Mouse (Mus musculus) limb, embryonic 14.5 days (tissue): ENCODE data around the gene Fam198b. TPM values are rescaled to one million over a fixed set of nuclear protein-coding genes. Genes with fewer than 3 reads are reported as not detected.
A peak's percentile ranks its signal among the peaks of the same experiment; 100 is the strongest.

Experiments used
- ATAC-seq: fragments of 200-750 bp; cut with Nextera tagmentation; 2 replicates; pipeline ENCODE4 v1.8.0; 2017; ENCODE audit warnings: low read depth, moderate number of reproducible peaks, moderate TSS enrichment; ENCODE audit not compliant: low FRiP score
- DNase-seq: peaks from one replicate; pipeline ENCODE4 v3.0.0-alpha.2; 2015; ENCODE audit warnings: low spot score
- H3K27ac ChIP-seq: fragments of 300-500 bp; sonication (generic); replicated peaks from 2 replicates; pipeline ENCODE4 v1.5.1; 2014; ENCODE audit warnings: low read depth, mild to moderate bottlenecking, low read length, moderate library complexity, mixed read lengths
- H3K27me3 ChIP-seq: fragments of 300-500 bp; sonication (generic); 2 replicates; pipeline ENCODE4 v1.6.1; 2014; ENCODE audit warnings: low read length, mixed read lengths; ENCODE audit not compliant: control insufficient read depth, insufficient read depth
- H3K36me3 ChIP-seq: fragments of 300-500 bp; sonication (generic); 2 replicates; pipeline ENCODE4 v1.6.1; 2014; ENCODE audit warnings: mild to moderate bottlenecking, low read length, moderate library complexity, mixed read lengths; ENCODE audit not compliant: control insufficient read depth, insufficient read depth
- H3K4me1 ChIP-seq: fragments of 300-500 bp; sonication (generic); 2 replicates; pipeline ENCODE4 v1.6.1; 2014; ENCODE audit warnings: antibody characterized with exemption, low read length, mixed read lengths; ENCODE audit not compliant: control insufficient read depth, insufficient read depth
- H3K4me2 ChIP-seq: fragments of 300-500 bp; sonication (generic); replicated peaks from 2 replicates; pipeline ENCODE4 v1.6.1; 2014; ENCODE audit warnings: low read depth, mild to moderate bottlenecking, low read length, moderate library complexity; ENCODE audit not compliant: severe bottlenecking
- H3K4me3 ChIP-seq: fragments of 300-500 bp; sonication (generic); replicated peaks from 2 replicates; pipeline ENCODE4 v1.5.1; 2014; ENCODE audit warnings: low read length
- H3K9ac ChIP-seq: fragments of 300-500 bp; sonication (generic); 2 replicates; pipeline ENCODE4 v1.6.1; 2014; ENCODE audit warnings: mild to moderate bottlenecking, low read depth, low read length, moderate library complexity; ENCODE audit not compliant: severe bottlenecking
- H3K9me3 ChIP-seq: fragments of 300-500 bp; sonication (generic); 2 replicates; pipeline ENCODE4 v1.6.1; 2016; ENCODE audit warnings: low read length; ENCODE audit not compliant: control insufficient read depth
- POLR2A ChIP-seq: fragments of 200-500 bp; IDR thresholded peaks from 2 replicates; pipeline ENCODE4 v1.8.0; 2012; ENCODE audit warnings: inconsistent platforms, mild to moderate bottlenecking, moderate library complexity, borderline replicate concordance; ENCODE audit not compliant: insufficient read depth, insufficient read length; ENCODE audit errors: extremely low read depth
- WGBS: fragments of 180-500 bp; shearing (Covaris S2); extraction: QIAGEN DNeasy Blood & Tissue Kit; methylation state at CpG from one replicate; pipeline ENCODE4 v1.1.7; 2014; 5-methylcytosine and 5-hydroxymethylcytosine counted together
- polyA plus RNA-seq, 2 experiments: library from polyadenylated mRNA; depleted of rRNA in 1 of 2; stranded (reverse) in 1 of 2; unstranded in 1 of 2; fragments of >200 nt; fragmentation: Nextera tagmentation in 1 of 2; extraction: Ambion mirVana in 1 of 2; gene quantifications; 2 replicates each; pipeline versions ENCODE4 v1.2.1 to v1.2.3; 2012 to 2014

Fam198b gene
- polyA plus RNA-seq, 2 experiments: 8.1 to 9.5 TPM

- TF ChIP-seq POLR2A: no peak
- no peak for DNase-seq
- no peak overlapping the region for H3K9ac ChIP-seq
- no peak overlapping the region for H3K4me2 ChIP-seq
- H3K27ac ChIP-seq: no peak overlapping the region; the same call in 1 of the 2 replicates
- no peak overlapping the region for H3K4me3 ChIP-seq
- peak; percentile 41; the same call in 1 of the 2 replicates for ATAC-seq
- H3K9me3 ChIP-seq: no peaks in the 10 kb centered on the region
- H3K36me3 ChIP-seq: no peaks in the 10 kb centered on the region
- no peaks in the 10 kb centered on the region for H3K27me3 ChIP-seq
- H3K4me1 ChIP-seq: peaks cover 5% of the 10 kb centered on the region; the same call in 1 of the 2 replicates
- 72% methylated on average over 3 of the region's 3 CpGs for WGBS
Observed at GRCm38 (mm10) chr3:79936730-79937447, 52.6 kb downstream of the Fam198b start.

- Histone ChIP-seq H3K36me3 (no peaks in the 10 kb centered on the region), H3K4me2 (no peak overlapping the region), H3K9ac (no peak overlapping the region), H3K27ac (no peak overlapping the region), H3K9me3 (no peaks in the 10 kb centered on the region), H3K4me1 (no peaks in the 10 kb centered on the region), H3K27me3 (no peaks in the 10 kb centered on the region), H3K4me3 (no peak overlapping the region)
- 73% methylated on average over 1 of the region's 1 CpGs for WGBS
- no peak for TF ChIP-seq POLR2A
- ATAC-seq: no peak
- no peak for DNase-seq
Observed at GRCm38 (mm10) chr3:79947736-79948135, 63.4 kb downstream of the Fam198b start.

GRCm38 (mm10) chr3:79948151-79948550 is 63.8 kb downstream of the Fam198b start:
- no peak for TF ChIP-seq POLR2A
- no peak overlapping the region for H3K4me2 ChIP-seq
- no peak for DNase-seq

DNA sequence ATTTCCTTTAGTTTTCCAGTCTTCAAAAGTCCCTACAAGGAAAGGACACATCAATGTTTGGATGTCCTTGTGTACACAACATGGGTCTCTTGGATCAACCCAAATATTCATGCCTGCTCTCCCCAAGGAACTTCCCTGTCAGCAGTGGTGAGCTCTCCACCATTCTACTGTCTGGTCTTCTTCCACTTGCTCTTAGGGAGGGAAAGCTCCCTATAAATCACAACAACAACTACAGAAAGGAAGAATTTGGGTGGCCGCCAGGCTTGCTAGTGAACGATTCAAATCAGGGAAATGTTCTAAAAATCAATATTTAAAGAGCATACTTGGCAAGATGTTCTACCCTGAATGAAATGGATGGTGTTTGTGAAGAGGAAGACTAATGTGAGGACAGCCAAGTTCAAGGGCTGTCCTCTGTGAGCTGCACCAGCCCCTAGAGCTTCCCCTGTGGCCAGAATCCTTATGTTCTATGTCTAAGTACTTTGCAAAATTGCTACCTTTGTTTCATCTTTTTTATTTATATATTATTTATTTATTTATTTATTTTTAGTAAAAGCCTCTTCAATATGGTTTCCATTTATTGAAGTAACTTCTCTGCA is 68.9 kb downstream of the Fam198b start:
- 76% methylated on average over 2 of the region's 2 CpGs for WGBS
- Histone ChIP-seq H3K4me1 (no peaks in the 10 kb centered on the region), H3K9ac (no peak overlapping the region), H3K4me2 (no peak overlapping the region), H3K36me3 (no peaks in the 10 kb centered on the region), H3K27ac (no peak overlapping the region), H3K4me3 (no peak overlapping the region), H3K9me3 (no peaks in the 10 kb centered on the region), H3K27me3 (no peaks in the 10 kb centered on the region)
- no peak for TF ChIP-seq POLR2A
- ATAC-seq: no peak
- DNase-seq: peak; percentile 65

More at GRCm38 (mm10) chr3:79948151-79948550, 63.8 kb downstream of the Fam198b start:
- no peaks in the 10 kb centered on the region for H3K9me3 ChIP-seq
- H3K27ac ChIP-seq: no peak overlapping the region
- no peak for ATAC-seq
- WGBS: 88% methylated on average over 2 of the region's 2 CpGs
- no peak overlapping the region for H3K9ac ChIP-seq
- no peaks in the 10 kb centered on the region for H3K4me1 ChIP-seq
- H3K36me3 ChIP-seq: no peaks in the 10 kb centered on the region
- H3K4me3 ChIP-seq: no peak overlapping the region
- no peaks in the 10 kb centered on the region for H3K27me3 ChIP-seq

- WGBS: 96% methylated on average over 3 of the region's 3 CpGs
- Histone ChIP-seq H3K4me1 (no peaks in the 10 kb centered on the region), H3K36me3 (no peaks in the 10 kb centered on the region), H3K4me2 (no peak overlapping the region), H3K27me3 (no peaks in the 10 kb centered on the region), H3K4me3 (no peak overlapping the region), H3K27ac (no peak overlapping the region), H3K9me3 (no peaks in the 10 kb centered on the region), H3K9ac (no peak overlapping the region)
- DNase-seq (no peak), ATAC-seq (no peak)
- no peak for TF ChIP-seq POLR2A
Observed at GRCm38 (mm10) chr3:79955262-79955661, 70.9 kb downstream of the Fam198b start.
